Mouse (Mus musculus) MEL (cell line): Measurements from ENCODE around the gene Dennd4b. TPM values are rescaled to one million over a fixed set of nuclear protein-coding genes. Genes with fewer than 3 reads are reported as not detected.
A peak's percentile ranks its signal among the peaks of the same experiment; 100 is the strongest.

Experiments used
- DNase-seq: peaks from one replicate; pipeline ENCODE4 v3.0.0; 2011; ENCODE audit warnings: low read depth, low spot score
- H3K27ac ChIP-seq: 2 replicates; pipeline ENCODE4 v1.5.1; 2012; ENCODE audit warnings: low read depth, mild to moderate bottlenecking, control low read depth, low read length, moderate library complexity; ENCODE audit not compliant: control insufficient read depth
- H3K27me3 ChIP-seq, 2 experiments: fragments of 150-350 bp in 1 of 2; sonication (generic) in 1 of 2; 2 replicates each; pipeline ENCODE4 v1.6.1; 2012; ENCODE audit warnings: low read length in 2 of 2, mild to moderate bottlenecking in 2 of 2, improper control_type of control experiment in 1 of 2, moderate library complexity in 1 of 2; ENCODE audit not compliant: insufficient read depth in 2 of 2, control insufficient read depth in 1 of 2
- H3K36me3 ChIP-seq, 2 experiments: 2 replicates each; pipeline ENCODE4 v1.6.1; 2012 to 2014; ENCODE audit warnings: low read length in 2 of 2, improper control_type of control experiment in 1 of 2, inconsistent platforms in 1 of 2, mild to moderate bottlenecking in 1 of 2; ENCODE audit not compliant: insufficient read depth in 2 of 2, control insufficient read depth in 1 of 2
- H3K4me1 ChIP-seq, 2 experiments: fragments of 150-350 bp in 1 of 2; sonication (generic) in 1 of 2; 2 replicates each; pipeline ENCODE4 v1.6.1; 2012; ENCODE audit warnings: low read length in 2 of 2, improper control_type of control experiment in 1 of 2, mild to moderate bottlenecking in 1 of 2; ENCODE audit not compliant: insufficient read depth in 2 of 2, control insufficient read depth in 1 of 2
- H3K4me3 ChIP-seq, 2 experiments: fragments of 150-350 bp in 1 of 2; sonication (generic) in 1 of 2; 2 replicates each; pipeline ENCODE4 v1.5.1; 2012; ENCODE audit warnings: low read depth in 2 of 2, low read length in 2 of 2, mild to moderate bottlenecking in 2 of 2, moderate library complexity in 2 of 2, control low read depth in 1 of 2, improper control_type of control experiment in 1 of 2; ENCODE audit not compliant: control insufficient read depth in 1 of 2, insufficient read depth in 1 of 2
- H3K79me2 ChIP-seq: 2 replicates; pipeline ENCODE4 v1.6.1; 2012; ENCODE audit warnings: mild to moderate bottlenecking, low read length, moderate library complexity; ENCODE audit not compliant: control insufficient read depth, poor library complexity, insufficient read depth
- H3K9ac ChIP-seq: 2 replicates; pipeline ENCODE4 v1.6.1; 2012; ENCODE audit warnings: low read depth, mild to moderate bottlenecking, control low read depth, low read length, moderate library complexity; ENCODE audit not compliant: control insufficient read depth, poor library complexity, severe bottlenecking
- H3K9me3 ChIP-seq: fragments of 150-350 bp; sonication (generic); replicated peaks from 2 replicates; pipeline ENCODE4 v1.6.1; 2012; ENCODE audit warnings: mild to moderate bottlenecking, low read length, improper control_type of control experiment, moderate library complexity; ENCODE audit not compliant: insufficient read depth
- BHLHE40 ChIP-seq: IDR thresholded peaks from 2 replicates; pipeline ENCODE4 v1.6.1; 2012; ENCODE audit warnings: low read depth, mild to moderate bottlenecking, inconsistent platforms, low read length, improper control_type of control experiment, borderline replicate concordance
- CHD1 ChIP-seq: IDR thresholded peaks from 2 replicates; pipeline ENCODE4 v1.6.1; 2012; ENCODE audit warnings: low read depth, mild to moderate bottlenecking, inconsistent platforms, low read length, improper control_type of control experiment
- CTCF ChIP-seq, 3 experiments: IDR thresholded peaks in 2 of 3; conservative IDR thresholded peaks in 1 of 3; 2 replicates each; pipeline ENCODE4 v1.5.1; 2011 to 2012; ENCODE audit warnings: low read length in 3 of 3, low read depth in 2 of 3, mild to moderate bottlenecking in 2 of 3, improper control_type of control experiment in 1 of 3, inconsistent platforms in 1 of 3, mixed read lengths in 1 of 3, moderate library complexity in 1 of 3; ENCODE audit not compliant: control insufficient read depth in 1 of 3, insufficient read depth in 1 of 3, poor library complexity in 1 of 3, severe bottlenecking in 1 of 3
- E2F4 ChIP-seq: IDR thresholded peaks from 2 replicates; pipeline ENCODE4 v1.6.1; 2011; ENCODE audit warnings: low read depth, low read length, improper control_type of control experiment, borderline replicate concordance
- ELF1 ChIP-seq: IDR thresholded peaks from 2 replicates; pipeline ENCODE4 v1.6.1; 2014; ENCODE audit warnings: low read depth, mild to moderate bottlenecking, inconsistent platforms, low read length, improper control_type of control experiment, moderate library complexity
- EP300 ChIP-seq, 2 experiments: IDR thresholded peaks; 2 replicates each; pipeline ENCODE4 v1.6.1; 2011; ENCODE audit warnings: improper control_type of control experiment in 2 of 2, low read length in 2 of 2, low read depth in 1 of 2, mild to moderate bottlenecking in 1 of 2
- GABPA ChIP-seq: IDR thresholded peaks from 2 replicates; pipeline ENCODE4 v1.6.1; 2012; ENCODE audit warnings: low read depth, mild to moderate bottlenecking, inconsistent platforms, low read length, improper control_type of control experiment, moderate library complexity
- GATA1 ChIP-seq: IDR thresholded peaks from 2 replicates; pipeline ENCODE4 v1.6.1; 2011; ENCODE audit warnings: low read depth, low read length, improper control_type of control experiment
- JUND ChIP-seq: IDR thresholded peaks from 2 replicates; pipeline ENCODE4 v1.6.1; 2011; ENCODE audit warnings: low read depth, mild to moderate bottlenecking, improper control_type of control experiment, low read length
- KAT2A ChIP-seq: conservative IDR thresholded peaks from 2 replicates; pipeline ENCODE4 v1.6.1; 2012; ENCODE audit warnings: low read depth, low read length, improper control_type of control experiment, inconsistent platforms
- MAFK ChIP-seq: IDR thresholded peaks from 2 replicates; pipeline ENCODE4 v1.6.1; 2011; ENCODE audit warnings: low read depth, mild to moderate bottlenecking, low read length, improper control_type of control experiment, borderline replicate concordance
- MAX ChIP-seq: IDR thresholded peaks from 2 replicates; pipeline ENCODE4 v1.6.1; 2011; ENCODE audit warnings: low read length, improper control_type of control experiment
- MAZ ChIP-seq: IDR thresholded peaks from 2 replicates; pipeline ENCODE4 v1.6.1; 2012; ENCODE audit warnings: low read depth, mild to moderate bottlenecking, inconsistent platforms, low read length, improper control_type of control experiment
- MXI1 ChIP-seq: IDR thresholded peaks from 2 replicates; pipeline ENCODE4 v1.6.1; 2011; ENCODE audit warnings: mild to moderate bottlenecking, low read depth, low read length, improper control_type of control experiment
- MYB ChIP-seq: IDR thresholded peaks from 2 replicates; pipeline ENCODE4 v1.6.1; 2011; ENCODE audit warnings: mild to moderate bottlenecking, low read depth, low read length, improper control_type of control experiment
- MYC ChIP-seq: IDR thresholded peaks from 2 replicates; pipeline ENCODE4 v1.6.1; 2011; ENCODE audit warnings: low read depth, mild to moderate bottlenecking, low read length, improper control_type of control experiment, moderate library complexity
- NRF1 ChIP-seq: IDR thresholded peaks from 2 replicates; pipeline ENCODE4 v1.6.1; 2014; ENCODE audit warnings: low read depth, mild to moderate bottlenecking, inconsistent platforms, low read length, improper control_type of control experiment, moderate library complexity; ENCODE audit not compliant: poor library complexity, insufficient read depth, severe bottlenecking
- POLR2AphosphoS5 ChIP-seq: IDR thresholded peaks from 2 replicates; pipeline ENCODE4 v1.6.1; 2012; ENCODE audit warnings: low read depth, borderline replicate concordance, mild to moderate bottlenecking, inconsistent platforms, low read length, moderate library complexity, mixed read lengths
- SIN3A ChIP-seq: IDR thresholded peaks from 2 replicates; pipeline ENCODE4 v1.6.1; 2012; ENCODE audit warnings: low read length, improper control_type of control experiment, inconsistent platforms
- SMC3 ChIP-seq: IDR thresholded peaks from 2 replicates; pipeline ENCODE4 v1.6.1; 2011; ENCODE audit warnings: low read depth, low read length, improper control_type of control experiment
- TAL1 ChIP-seq: IDR thresholded peaks from 2 replicates; pipeline ENCODE4 v1.6.1; 2012; ENCODE audit warnings: mild to moderate bottlenecking, inconsistent platforms, low read length, moderate library complexity, mixed read lengths
- TBP ChIP-seq: IDR thresholded peaks from 2 replicates; pipeline ENCODE4 v1.8.0; 2011; ENCODE audit warnings: low read depth, low read length, improper control_type of control experiment
- UBTF ChIP-seq: IDR thresholded peaks from 2 replicates; pipeline ENCODE4 v1.6.1; 2012; ENCODE audit warnings: low read depth, mild to moderate bottlenecking, inconsistent platforms, low read length, improper control_type of control experiment, moderate library complexity, borderline replicate concordance; ENCODE audit not compliant: insufficient read depth
- USF1 ChIP-seq: IDR thresholded peaks from 2 replicates; pipeline ENCODE4 v1.6.1; 2014; ENCODE audit warnings: low read depth, mild to moderate bottlenecking, inconsistent platforms, low read length, improper control_type of control experiment, moderate library complexity
- USF2 ChIP-seq, 2 experiments: IDR thresholded peaks; 2 replicates each; pipeline ENCODE4 v1.6.1; 2011 to 2012; ENCODE audit warnings: improper control_type of control experiment in 2 of 2, low read length in 2 of 2, borderline replicate concordance in 1 of 2, inconsistent platforms in 1 of 2, low read depth in 1 of 2, mild to moderate bottlenecking in 1 of 2; ENCODE audit not compliant: insufficient read depth in 1 of 2
- ZC3H11A ChIP-seq: IDR thresholded peaks from 2 replicates; pipeline ENCODE4 v1.6.1; 2012; ENCODE audit warnings: low read depth, mild to moderate bottlenecking, inconsistent platforms, low read length, improper control_type of control experiment
- ZKSCAN1 ChIP-seq: IDR thresholded peaks from 2 replicates; pipeline ENCODE4 v1.6.1; 2012; ENCODE audit warnings: low read depth, mild to moderate bottlenecking, inconsistent platforms, low read length, improper control_type of control experiment, moderate library complexity
- ZMIZ1 ChIP-seq: IDR thresholded peaks from 2 replicates; pipeline ENCODE4 v1.6.1; 2012; ENCODE audit warnings: low read depth, mild to moderate bottlenecking, inconsistent platforms, low read length, improper control_type of control experiment, moderate library complexity
- polyA plus RNA-seq, 2 experiments: library from polyadenylated mRNA; stranded (reverse) in 1 of 2; unstranded in 1 of 2; fragments of >175 nt in 1 of 2; fragments of >200 nt in 1 of 2; gene quantifications; 2 replicates each; pipeline versions ENCODE4 v1.2.1 to v1.2.4; 2012; ENCODE audit warnings: low replicate concordance in 2 of 2, low read depth in 1 of 2; ENCODE audit not compliant: insufficient read length in 2 of 2, insufficient read depth in 1 of 2, missing spikeins in 1 of 2
- total RNA-seq: library from RNA; depleted of rRNA; stranded (reverse); fragments of 300-350 nt; gene quantifications from 2 replicates; pipeline ENCODE4 v1.2.3, GENCODE M21; 2012

The Dennd4b gene
- total and polyA plus RNA-seq, 3 experiments, result 11.6 to 27.1 TPM; not detected in 1

GRCm38 (mm10) chr3:90264687-90265033 is 325 bp upstream of the Dennd4b start:
- Histone ChIP-seq H3K27me3 (no peaks in the 10 kb centered on the region), H3K4me3 (peak overlapping the region; percentile 73 to 76), H3K9ac (peak overlapping the region; percentile 88), H3K27ac (peak overlapping the region; percentile 91), H3K36me3 (peaks cover 5 to 26% of the 10 kb centered on the region in 2 experiments; a peak in 3 of 4 replicates), H3K9me3 (no peaks in the 10 kb centered on the region), H3K79me2 (peaks cover 22% of the 10 kb centered on the region), H3K4me1 (peaks cover 4 to 29% of the 10 kb centered on the region in 2 experiments)
- peak; percentile 89 for DNase-seq
- TF ChIP-seq TBP (0 out of 2 replicates have a peak, but pooled peaks have one; percentile 37), POLR2AphosphoS5 (no peak), ELF1 (no peak)

- H3K36me3 ChIP-seq, result peaks cover 2 to 26% of the 10 kb centered on the region in 2 experiments; a peak in 3 of 4 replicates
- peak overlapping the region; percentile 87 for H3K27ac ChIP-seq
- no peaks in the 10 kb centered on the region for H3K27me3 ChIP-seq
- DNase-seq, result peak; percentile 96
- peak overlapping the region; percentile 73 to 76 for H3K4me3 ChIP-seq
- peaks cover 22% of the 10 kb centered on the region for H3K79me2 ChIP-seq
- H3K9me3 ChIP-seq, result no peaks in the 10 kb centered on the region
- H3K4me1 ChIP-seq, result peaks cover 4 to 29% of the 10 kb centered on the region in 2 experiments
- H3K9ac ChIP-seq, result peak overlapping the region; percentile 88
- TF ChIP-seq ZKSCAN1 (no peak), TAL1 (no peak), E2F4 (0 out of 2 replicates have a peak, but pooled peaks have one; percentile 4), NRF1 (no peak), ZC3H11A (0 out of 2 replicates have a peak, but pooled peaks have one; percentile 8), ZMIZ1 (peak; percentile 95), EP300 (IDR thresholded peaks at IDR 0.05; ENCODE audit: low read depth in 1 of 2, low read length in 2 of 2) (no peak; a peak in 1 of 4 replicates), MXI1 (peak; percentile 56), KAT2A (0 out of 2 replicates have a peak, but pooled peaks have one; percentile 2), ELF1 (peak; percentile 93), MAX (peak; percentile 44; the same call in 1 of the 2 replicates), BHLHE40 (no peak), UBTF (no peak), MYB (no peak), POLR2AphosphoS5 (0 out of 2 replicates have a peak, but pooled peaks have one; percentile 9), USF1 (peak; percentile 19; the same call in 1 of the 2 replicates), MAZ (peak; percentile 72; the same call in 1 of the 2 replicates), JUND (no peak), SIN3A (peak; percentile 55), MYC (peak; percentile 38; the same call in 1 of the 2 replicates), GATA1 (0 out of 2 replicates have a peak, but pooled peaks have one; percentile 2), USF2 (IDR thresholded peaks at IDR 0.05; ENCODE audit: borderline replicate concordance in 1 of 2, insufficient read depth in 1 of 2, low read depth in 1 of 2, low read length in 2 of 2) (no peak), CTCF (IDR thresholded peaks at IDR 0.05 in 2 of 3, conservative IDR thresholded peaks at IDR 0.05 in 1 of 3; ENCODE audit: control insufficient read depth in 1 of 3, insufficient read depth in 1 of 3, low read depth in 2 of 3, low read length in 3 of 3, poor library complexity in 1 of 3, severe bottlenecking in 1 of 3) (no peak), MAFK (peak; percentile 21; the same call in 1 of the 2 replicates), SMC3 (no peak; the same call in 1 of the 2 replicates), CHD1 (no peak; the same call in 1 of the 2 replicates), GABPA (no peak)
Observed at GRCm38 (mm10) chr3:90265932-90266741, 1.2 kb downstream of the Dennd4b start.
